Mouse (Mus musculus): ENCODE data around the gene Slc25a33.
A peak's percentile ranks its signal among the peaks of the same experiment; 100 is the strongest.
"Not testable (repeated sequence)": the region's sequence is repeated elsewhere in the genome, so short reads cannot be mapped to it uniquely, and the experiment has no call there.

Slc25a33 gene

GRCm38 (mm10) chr4:149793156-149794009 lies 19.3 kb upstream of the Slc25a33 start:
- no peak for DNase-seq

DNA sequence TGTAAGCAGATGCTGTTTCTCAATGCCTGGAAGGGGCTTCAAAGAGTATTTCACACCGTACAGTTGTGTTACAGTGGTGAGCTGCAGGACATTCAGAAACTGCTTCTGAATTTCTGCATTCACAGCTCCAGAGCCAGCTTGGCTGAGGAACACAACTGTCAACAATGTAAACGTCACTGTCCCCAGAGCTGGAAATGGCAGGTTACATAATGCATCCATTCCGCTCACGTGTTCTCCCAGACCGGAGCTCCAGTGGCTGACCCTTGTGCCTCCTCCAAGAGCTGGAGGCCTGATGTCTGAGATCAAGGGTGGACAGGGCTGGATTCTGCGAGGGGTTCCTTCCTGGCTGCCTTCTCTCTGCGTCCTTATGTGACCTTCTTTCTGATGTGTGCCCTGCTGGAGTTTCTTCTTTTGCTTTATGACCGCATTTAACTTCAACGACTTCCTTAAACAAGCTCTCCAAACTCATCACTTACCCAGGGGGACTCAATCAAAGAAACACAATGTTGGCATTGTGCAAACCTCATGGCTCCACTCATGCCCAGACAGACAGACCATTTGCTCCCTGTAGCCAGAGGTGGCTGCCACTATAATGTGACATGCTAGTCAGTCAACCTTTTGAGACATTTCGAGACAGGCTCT lies 18.2 kb upstream of the Slc25a33 start:
- DNase-seq, result no peak

- DNase-seq, result no peak
Observed at GRCm38 (mm10) chr4:149791470-149791869, 17.4 kb upstream of the Slc25a33 start.

DNA sequence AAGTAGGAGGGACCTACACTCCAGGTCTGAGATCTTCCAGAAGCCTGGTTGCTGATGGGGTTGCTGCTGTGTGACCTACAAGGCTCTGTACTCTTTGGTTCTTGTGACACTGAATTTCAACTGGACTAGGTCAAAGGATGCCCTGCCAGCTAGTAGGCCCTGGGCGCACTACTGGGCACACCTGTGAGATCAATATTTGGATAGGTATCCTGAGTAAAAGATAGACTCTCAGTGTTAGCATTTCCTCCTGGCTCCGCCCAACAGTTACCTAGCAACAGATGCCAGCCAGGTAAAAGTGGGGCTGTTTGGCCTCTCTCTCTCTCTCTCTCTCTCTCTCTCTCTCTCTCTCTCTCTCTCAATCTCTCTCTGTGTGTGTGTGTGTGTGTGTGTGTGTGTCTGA lies 16.9 kb upstream of the Slc25a33 start:
- no peak for DNase-seq

DNA sequence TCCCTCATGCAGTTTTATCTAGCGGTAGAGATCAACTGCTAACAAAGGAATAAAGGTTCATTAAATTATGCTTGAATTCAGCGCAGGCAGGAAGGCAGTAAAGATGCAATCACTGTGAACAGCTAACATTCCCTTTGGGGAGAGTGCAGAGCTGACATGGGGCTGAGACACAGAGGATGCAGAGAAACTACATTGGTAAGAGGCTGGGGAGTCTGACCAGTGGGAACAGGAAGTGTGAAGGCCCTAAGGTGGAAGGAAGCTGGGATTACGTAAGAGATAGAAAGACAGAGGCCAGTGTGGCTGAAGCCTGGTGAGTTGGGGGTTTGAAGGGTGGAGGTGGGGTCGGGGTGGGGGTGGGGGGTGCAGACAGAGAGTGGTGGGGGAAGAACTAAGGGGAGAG lies 16.5 kb upstream of the Slc25a33 start:
- DNase-seq, result no peak

DNA sequence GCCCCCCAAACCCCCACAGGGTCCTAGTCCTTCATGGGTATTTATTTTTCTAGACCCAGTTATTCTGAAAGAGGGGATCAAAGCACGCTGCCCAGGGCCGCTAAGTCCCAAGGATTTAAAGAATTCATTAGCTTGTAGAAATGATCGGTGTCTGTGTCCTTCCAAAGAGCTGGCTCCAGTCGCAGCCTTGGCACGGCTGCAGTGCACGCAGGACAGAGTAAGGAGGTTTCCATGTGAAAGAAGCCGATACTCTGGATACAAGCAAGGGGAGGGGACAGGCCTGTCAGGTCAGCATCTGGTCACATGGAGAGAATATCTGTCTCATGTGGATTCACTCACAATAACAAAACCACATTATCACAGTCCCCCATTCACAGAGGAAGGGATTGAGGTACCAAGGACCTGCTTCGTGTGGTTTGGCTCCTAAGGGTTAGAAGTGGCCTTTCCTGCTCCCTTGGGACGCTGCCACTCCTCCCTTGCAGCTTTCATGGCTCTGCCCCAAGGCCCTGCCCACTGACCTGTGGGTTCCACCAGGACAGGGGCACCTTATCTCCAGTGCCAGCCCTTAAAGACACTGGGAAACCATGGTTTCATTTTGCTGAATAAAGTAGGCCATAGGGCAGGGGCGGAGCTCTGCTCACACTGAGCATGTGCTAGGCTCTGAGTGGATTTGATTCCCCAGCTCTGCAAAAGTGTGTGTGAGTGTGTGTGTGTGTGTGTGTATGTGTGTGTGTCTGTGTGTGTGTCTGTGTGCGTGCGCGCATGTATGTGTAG lies 15.5 kb upstream of the Slc25a33 start:
- DNase-seq, result no peak

DNA sequence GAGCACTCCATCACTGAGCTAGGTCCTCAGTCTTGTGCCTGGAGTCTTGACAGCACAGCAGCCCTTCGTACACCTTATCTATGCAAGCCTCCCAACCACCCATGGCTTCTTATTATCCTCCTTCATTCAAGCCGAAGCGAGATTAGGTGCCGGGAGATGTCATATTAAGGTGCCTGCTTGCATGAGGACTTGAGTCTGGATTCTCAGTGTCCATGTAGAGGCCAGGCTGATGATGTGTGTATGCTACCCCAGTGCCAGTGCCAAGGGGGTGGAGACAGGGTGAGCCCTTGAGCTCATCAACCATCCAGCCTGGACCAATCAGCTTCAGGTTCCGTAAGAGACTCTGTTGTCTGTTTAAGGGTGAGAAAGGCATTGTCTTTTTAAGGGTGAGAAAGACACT lies 10.8 kb upstream of the Slc25a33 start:
- no peak for DNase-seq

DNA sequence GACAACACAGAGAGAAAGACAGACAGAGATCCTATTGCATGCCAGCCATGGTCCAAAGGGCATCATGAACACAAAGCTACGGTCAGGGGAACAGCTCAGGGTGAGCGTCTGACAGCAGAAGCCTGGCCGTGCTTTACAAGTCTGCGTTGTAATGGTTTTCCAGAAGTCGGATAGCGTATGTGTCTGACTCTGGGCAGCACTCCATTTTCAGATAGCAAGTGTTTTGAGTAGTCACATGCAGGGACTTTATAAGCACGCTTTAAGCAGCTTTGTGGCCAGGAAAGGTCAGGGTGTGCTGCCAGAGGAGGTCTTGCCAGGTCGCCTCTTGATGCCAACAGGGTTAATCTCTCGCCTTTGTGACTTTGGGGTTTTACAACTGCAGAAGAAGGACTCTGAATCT lies 10.3 kb upstream of the Slc25a33 start:
- DNase-seq, result no peak

DNA sequence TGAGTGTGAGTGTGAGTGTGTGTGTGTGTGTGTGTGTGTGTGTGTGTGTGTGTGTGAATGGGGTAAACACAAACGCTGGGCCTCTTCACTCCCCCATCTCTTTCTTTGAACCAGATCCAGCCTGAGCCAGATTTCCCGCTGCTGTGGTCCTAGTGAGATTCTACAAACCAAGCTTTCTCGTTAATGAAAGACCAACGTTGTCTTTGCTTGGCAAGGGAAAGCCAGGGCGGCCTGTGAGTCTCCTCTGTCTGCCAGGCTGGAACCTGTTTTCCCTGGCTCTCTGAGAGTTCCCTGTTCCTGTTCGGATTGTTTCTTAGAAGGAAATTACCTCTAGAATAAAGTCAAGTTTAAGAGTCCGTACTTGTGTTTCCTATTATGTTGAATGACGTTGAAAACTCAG lies 8.9 kb upstream of the Slc25a33 start:
- DNase-seq, result no peak

DNA sequence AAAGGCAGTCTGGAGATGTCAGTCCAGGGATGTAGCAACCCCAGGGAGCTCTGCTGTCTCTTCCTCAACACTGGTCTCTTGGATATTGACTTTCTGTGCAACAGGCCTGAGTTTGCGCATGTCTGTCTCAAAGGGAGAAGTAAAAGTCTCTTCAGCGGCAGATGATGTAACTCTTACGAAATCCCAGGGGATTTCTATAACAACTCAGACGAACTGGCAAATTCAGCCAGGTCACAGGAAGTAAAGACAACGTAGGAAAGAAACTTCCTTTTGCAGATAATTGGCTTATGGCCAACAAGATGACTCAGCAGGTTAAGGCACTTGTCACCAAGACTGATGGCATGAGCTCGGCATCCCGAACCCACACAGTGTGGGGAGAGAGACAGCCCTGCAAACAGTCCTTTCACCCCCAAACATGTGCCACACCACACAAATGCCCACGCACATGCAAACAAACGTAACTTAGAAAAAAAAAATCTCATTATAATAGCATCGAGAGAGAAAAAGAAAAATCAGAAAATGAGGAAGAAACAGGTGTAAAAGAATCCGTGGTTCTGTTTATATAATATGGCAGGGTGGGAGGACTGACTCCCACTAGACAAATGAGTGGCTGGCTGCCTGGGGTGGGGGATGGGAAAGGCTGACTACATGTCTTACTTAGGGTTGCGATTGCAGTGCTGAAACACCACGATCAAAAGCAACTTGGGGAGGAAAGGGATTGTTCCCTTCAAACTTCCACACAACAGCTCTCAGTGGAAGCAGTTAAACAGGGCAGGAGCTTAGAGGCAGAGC lies 6.7 kb upstream of the Slc25a33 start:
- DNase-seq, result no peak

DNA sequence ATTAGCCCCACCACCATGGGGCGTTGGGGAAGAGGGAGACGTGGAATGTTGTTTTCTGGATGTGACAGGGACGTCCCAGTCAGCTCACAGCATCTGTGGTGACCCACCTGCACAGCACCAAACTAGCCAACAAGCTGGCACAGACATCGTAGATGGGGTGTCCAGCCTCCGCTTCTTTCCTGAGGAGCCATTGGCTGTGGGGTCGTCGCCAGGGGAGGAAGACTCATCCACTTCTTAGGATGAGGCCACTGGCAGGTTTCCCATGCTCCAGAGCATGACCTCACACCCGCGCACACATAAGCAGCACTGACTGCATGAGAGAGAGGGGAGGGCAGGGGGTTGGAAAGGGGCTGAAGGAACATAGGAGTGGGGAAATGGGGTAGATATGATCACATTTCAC lies 5.9 kb upstream of the Slc25a33 start:
- no peak for DNase-seq

DNA sequence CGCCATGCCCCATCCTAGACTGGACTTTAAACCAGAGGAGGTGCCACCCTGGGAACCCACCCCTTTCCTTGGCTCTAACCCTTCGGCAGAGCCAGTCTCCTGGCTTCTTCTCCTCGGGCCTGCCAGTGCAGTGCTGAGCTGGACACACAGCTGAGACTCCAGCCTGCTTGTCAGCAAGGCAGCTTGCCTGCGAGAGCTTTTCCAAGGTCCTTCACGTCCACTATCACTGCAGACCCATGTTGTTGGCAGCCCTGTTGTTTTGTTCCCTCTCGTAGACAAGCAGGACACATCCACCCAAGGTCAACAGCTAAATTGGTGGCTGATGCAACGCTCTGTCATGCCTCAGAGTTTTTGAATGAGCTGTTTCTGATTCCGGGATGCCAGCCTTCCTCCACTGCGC lies 3.0 kb upstream of the Slc25a33 start:
- no peak for DNase-seq

- no peak for DNase-seq
Observed at GRCm38 (mm10) chr4:149775760-149776362, 1.8 kb upstream of the Slc25a33 start.

DNA sequence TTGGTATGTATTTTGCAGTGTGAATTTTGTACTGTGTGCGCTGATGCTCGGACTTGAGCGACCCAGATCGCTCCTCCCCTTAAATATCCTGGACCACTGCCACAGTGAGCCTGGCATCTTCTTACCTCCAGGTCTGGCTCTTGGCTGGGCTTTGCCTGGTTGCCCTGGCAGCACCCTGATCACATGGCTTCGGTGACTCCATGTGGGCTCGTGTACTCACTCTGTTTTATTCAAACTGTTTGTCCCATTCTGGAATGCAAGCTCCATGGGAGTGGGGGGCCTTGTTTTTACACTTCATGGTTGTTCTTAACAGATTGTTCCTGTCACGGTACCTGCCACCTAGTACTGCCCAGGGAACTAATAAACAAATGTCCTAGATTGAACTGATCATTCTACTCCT lies 1.3 kb upstream of the Slc25a33 start:
- DNase-seq, result peak; percentile 65

- DNase-seq, result peak; percentile 65
Observed at GRCm38 (mm10) chr4:149773408-149774093, 526 bp downstream of the Slc25a33 start.

- DNase-seq, result peak; percentile 47
Observed at GRCm38 (mm10) chr4:149772394-149772793, 1.7 kb downstream of the Slc25a33 start.

GRCm38 (mm10) chr4:149765201-149765600 lies 8.9 kb downstream of the Slc25a33 start:
- DNase-seq, result no peak

GRCm38 (mm10) chr4:149763335-149763734 lies 10.7 kb downstream of the Slc25a33 start:
- DNase-seq, result no peak

DNA sequence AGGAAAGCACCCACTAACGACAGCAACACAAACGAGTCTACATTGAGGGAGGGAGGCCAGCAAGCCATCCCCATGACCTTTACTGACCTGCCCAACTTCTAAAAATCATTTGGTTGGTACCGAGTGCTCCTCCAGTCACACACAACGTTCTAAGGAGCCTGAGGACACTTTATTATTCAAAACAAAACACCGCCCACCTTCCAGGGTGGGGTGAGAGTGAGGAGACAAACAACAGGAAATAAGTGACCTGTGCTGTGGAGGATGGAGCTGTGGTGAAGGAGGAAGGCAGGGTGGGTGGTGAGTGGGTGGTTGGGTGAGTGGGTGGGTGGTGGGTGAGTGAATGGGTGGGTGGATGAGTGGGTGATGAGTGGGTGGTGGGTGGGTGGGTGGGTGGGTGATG lies 14.6 kb downstream of the Slc25a33 start:
- DNase-seq, result no peak

GRCm38 (mm10) chr4:149758423-149758822 lies 15.7 kb downstream of the Slc25a33 start:
- no peak for DNase-seq

GRCm38 (mm10) chr4:149756546-149756945 lies 17.5 kb downstream of the Slc25a33 start:
- DNase-seq, result not testable (repeated sequence)

DNA sequence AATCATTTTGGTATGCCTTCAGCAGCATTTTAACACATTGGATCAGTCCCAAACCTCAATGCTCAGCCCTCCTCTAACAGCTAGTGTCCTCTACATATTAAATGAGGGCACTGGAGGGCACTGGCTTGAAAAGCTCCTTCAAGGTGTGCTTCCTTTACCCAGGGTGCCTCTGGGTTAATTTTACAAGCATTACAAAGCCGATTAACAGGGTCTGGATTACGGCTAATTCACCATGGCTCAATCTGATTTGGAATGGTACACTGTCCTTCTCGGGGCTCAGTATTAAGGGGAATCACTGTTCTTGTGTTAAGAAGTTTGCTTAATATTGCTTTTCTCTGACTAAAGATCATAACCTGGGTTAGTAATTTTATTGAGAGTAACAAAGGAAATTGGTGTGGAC lies 21.2 kb downstream of the Slc25a33 start:
- no peak for DNase-seq
